Mouse (Mus musculus) stomach, postnatal 0 days (tissue): ENCODE measurements around the gene Kdm1a.

Source experiments
- CTCF ChIP-seq: IDR thresholded peaks from 2 replicates; pipeline ENCODE4 v1.5.1; 2016; ENCODE audit warnings: antibody characterized with exemption, low read depth, mild to moderate bottlenecking, moderate library complexity
- EP300 ChIP-seq: optimal IDR thresholded peaks from 2 replicates; pipeline ENCODE3; 2016; ENCODE audit warnings: antibody characterized with exemption

GRCm38 (mm10) chr4:136592111-136592510 is 10.4 kb downstream of the Kdm1a start:
- TF ChIP-seq EP300 = no peak
- TF ChIP-seq CTCF = no peak
